Mouse (Mus musculus) ES-E14 (cell line): Measurements from ENCODE around the gene Pea15a.

Source experiments
- CHD2 ChIP-seq: IDR thresholded peaks from 2 replicates; pipeline ENCODE4 v1.6.1; 2014; ENCODE audit warnings: mild to moderate bottlenecking, low read depth, low read length, inconsistent platforms
- HCFC1 ChIP-seq: IDR thresholded peaks from 2 replicates; pipeline ENCODE4 v1.6.1; 2012; ENCODE audit warnings: low read length, inconsistent platforms, borderline replicate concordance; ENCODE audit not compliant: insufficient read depth
- MAFK ChIP-seq: IDR thresholded peaks from 2 replicates; pipeline ENCODE4 v1.6.1; 2014; ENCODE audit warnings: mild to moderate bottlenecking, low read depth, low read length, inconsistent platforms; ENCODE audit not compliant: insufficient read depth
- ZC3H11A ChIP-seq: IDR thresholded peaks from 2 replicates; pipeline ENCODE4 v1.6.1; 2012; ENCODE audit warnings: low read depth, mild to moderate bottlenecking, inconsistent platforms, low read length, borderline replicate concordance

DNA sequence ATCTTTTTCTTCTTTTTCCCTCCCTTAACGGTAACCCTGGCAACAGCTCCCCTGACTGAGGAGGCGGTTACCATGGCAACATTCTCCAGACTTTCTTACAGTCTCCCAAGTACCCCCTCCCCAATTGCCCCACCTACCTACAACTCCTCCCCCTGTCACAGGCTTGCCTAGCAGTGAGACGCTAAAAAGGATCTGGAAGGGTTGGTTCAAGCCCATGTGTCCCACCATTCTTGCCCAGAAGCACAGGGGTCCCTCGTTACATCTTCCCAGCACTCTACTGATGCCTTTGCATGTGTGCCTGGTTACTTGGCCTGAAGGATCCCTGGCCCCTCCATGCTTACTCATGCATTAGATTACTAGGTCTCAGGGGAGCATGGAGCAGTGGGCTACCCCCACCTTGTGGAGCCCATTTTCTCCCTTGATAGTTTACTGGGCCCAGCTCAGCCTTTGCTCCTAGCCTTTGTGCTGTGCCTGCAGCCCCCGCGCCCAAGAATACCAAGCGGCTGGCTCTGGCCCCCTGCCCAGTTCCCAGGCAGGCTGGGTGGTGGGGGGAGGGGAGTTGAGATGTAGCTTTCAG, 5.6 kb downstream of the Pea15a start:
- TF ChIP-seq MAFK (no peak), ZC3H11A (no peak), CHD2 (no peak), HCFC1 (no peak)
